Mouse (Mus musculus): ENCODE results near the gene Pard6b.

DNA sequence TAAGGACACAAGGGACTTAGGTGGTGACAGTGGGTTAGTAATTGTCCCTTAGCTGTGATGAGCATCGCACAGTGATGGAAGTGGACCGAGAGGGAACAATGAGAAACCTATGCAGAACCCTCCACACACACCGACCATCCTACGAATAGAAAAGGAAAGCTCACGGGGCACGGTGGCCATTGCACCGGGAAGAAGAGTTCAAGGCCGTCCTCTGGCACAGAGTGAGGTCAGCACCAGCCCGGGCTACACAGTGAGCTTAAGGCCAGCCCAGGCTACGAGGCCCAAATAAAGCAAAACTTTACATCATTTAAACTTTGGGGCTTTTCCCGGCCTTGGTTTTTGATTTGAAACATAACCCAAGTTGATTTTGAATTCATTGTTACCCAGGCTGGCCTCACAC is 26.7 kb upstream of the Pard6b start:
- no peak for TF ChIP-seq POLR2A (IDR thresholded peaks at IDR 0.05; ENCODE audit: control insufficient read depth in 1 of 2, insufficient read depth in 1 of 2, low read depth in 1 of 2, low read length in 2 of 2, poor library complexity in 1 of 2)
- TF ChIP-seq SIN3A (IDR thresholded peaks at IDR 0.05; ENCODE audit: low read length): no peak
- TF ChIP-seq MAX (IDR thresholded peaks at IDR 0.05; ENCODE audit: low read length): no peak
- TF ChIP-seq CTCF (IDR thresholded peaks at IDR 0.05 in 2 of 3, conservative IDR thresholded peaks at IDR 0.05 in 1 of 3; ENCODE audit: control insufficient read depth in 1 of 3, insufficient read depth in 1 of 3, low read depth in 2 of 3, low read length in 3 of 3, poor library complexity in 1 of 3, severe bottlenecking in 1 of 3): no peak
- TF ChIP-seq HCFC1 (IDR thresholded peaks at IDR 0.05; ENCODE audit: low read depth, low read length): no peak

Measured in MEL (cell line).